Mouse (Mus musculus): ENCODE measurements at regions not wholly inside any gene's neighbourhood (a gene's known extent, or its start where the extent isn't known, plus 50 kb on each side); places are given as distances from the start of the nearest gene placed in this dataset.

GRCm38 (mm10) chr9:41914611-41915010 is 209.5 kb downstream of the Sorl1 start:
- Histone ChIP-seq H3K9ac (replicated peaks) (no peak overlapping the region), H3K4me2 (no peak overlapping the region), H3K9me3 (no peaks in the 10 kb centered on the region), H3K27me3 (no peaks in the 10 kb centered on the region), H3K27ac (no peak overlapping the region), H3K4me1 (replicated peaks) (peaks cover 27% of the 10 kb centered on the region), H3K36me3 (no peaks in the 10 kb centered on the region), H3K4me3 (replicated peaks) (no peak overlapping the region)
- no peak for ATAC-seq (ENCODE audit: insufficient number of reproducible peaks, insufficient read depth, low FRiP score, low TSS enrichment, low read depth)
- WGBS: 93% methylated on average over 6 of the region's 6 CpGs

- no peaks in the 10 kb centered on the region for H3K27me3 ChIP-seq
- WGBS: 76% methylated on average over 3 of the region's 3 CpGs
- no peak for ATAC-seq (ENCODE audit: insufficient number of reproducible peaks, insufficient read depth, low FRiP score, low TSS enrichment, low read depth)
- no peaks in the 10 kb centered on the region for H3K9me3 ChIP-seq
- no peak overlapping the region for H3K9ac ChIP-seq (replicated peaks)
- no peak overlapping the region for H3K4me2 ChIP-seq
- H3K27ac ChIP-seq: 0 out of 2 replicates have a peak overlapping the region, but pooled peaks have one; percentile 18
- H3K36me3 ChIP-seq: no peaks in the 10 kb centered on the region
- H3K4me1 ChIP-seq (replicated peaks): peaks cover 20% of the 10 kb centered on the region
- H3K4me3 ChIP-seq (replicated peaks): no peak overlapping the region
These were observed 210.2 kb downstream of the Sorl1 start for GRCm38 (mm10) chr9:41913911-41914310.

- Histone ChIP-seq H3K27ac (peak overlapping the region; percentile 88), H3K4me3 (replicated peaks) (no peak overlapping the region), H3K9ac (replicated peaks) (no peak overlapping the region), H3K4me1 (replicated peaks) (peaks cover 7% of the 10 kb centered on the region; the same call in 1 of the 2 replicates), H3K27me3 (no peaks in the 10 kb centered on the region), H3K36me3 (no peaks in the 10 kb centered on the region), H3K9me3 (no peaks in the 10 kb centered on the region), H3K4me2 (no peak overlapping the region)
- 30% methylated on average over 5 of the region's 5 CpGs for WGBS
- ATAC-seq (ENCODE audit: insufficient number of reproducible peaks, insufficient read depth, low FRiP score, low TSS enrichment, low read depth): peak; percentile 71; the same call in 1 of the 2 replicates
These were observed 211.6 kb downstream of the Sorl1 start for GRCm38 (mm10) chr9:41912482-41912881.

- no peaks in the 10 kb centered on the region for H3K36me3 ChIP-seq
- H3K27ac ChIP-seq: peak overlapping the region; percentile 88
- WGBS: 30% methylated on average over 8 of the region's 8 CpGs
- H3K4me1 ChIP-seq (replicated peaks): peaks cover 29% of the 10 kb centered on the region
- no peak overlapping the region for H3K9ac ChIP-seq (replicated peaks)
- H3K4me3 ChIP-seq (replicated peaks): no peak overlapping the region
- H3K27me3 ChIP-seq: no peaks in the 10 kb centered on the region
- ATAC-seq (ENCODE audit: insufficient number of reproducible peaks, insufficient read depth, low FRiP score, low TSS enrichment, low read depth): peak; percentile 20; the same call in 1 of the 2 replicates
- H3K9me3 ChIP-seq: no peaks in the 10 kb centered on the region
- H3K4me2 ChIP-seq: peak overlapping the region; percentile 0; the same call in 1 of the 2 replicates
These were observed 223.5 kb downstream of the Sorl1 start for GRCm38 (mm10) chr9:41900606-41900974.

DNA sequence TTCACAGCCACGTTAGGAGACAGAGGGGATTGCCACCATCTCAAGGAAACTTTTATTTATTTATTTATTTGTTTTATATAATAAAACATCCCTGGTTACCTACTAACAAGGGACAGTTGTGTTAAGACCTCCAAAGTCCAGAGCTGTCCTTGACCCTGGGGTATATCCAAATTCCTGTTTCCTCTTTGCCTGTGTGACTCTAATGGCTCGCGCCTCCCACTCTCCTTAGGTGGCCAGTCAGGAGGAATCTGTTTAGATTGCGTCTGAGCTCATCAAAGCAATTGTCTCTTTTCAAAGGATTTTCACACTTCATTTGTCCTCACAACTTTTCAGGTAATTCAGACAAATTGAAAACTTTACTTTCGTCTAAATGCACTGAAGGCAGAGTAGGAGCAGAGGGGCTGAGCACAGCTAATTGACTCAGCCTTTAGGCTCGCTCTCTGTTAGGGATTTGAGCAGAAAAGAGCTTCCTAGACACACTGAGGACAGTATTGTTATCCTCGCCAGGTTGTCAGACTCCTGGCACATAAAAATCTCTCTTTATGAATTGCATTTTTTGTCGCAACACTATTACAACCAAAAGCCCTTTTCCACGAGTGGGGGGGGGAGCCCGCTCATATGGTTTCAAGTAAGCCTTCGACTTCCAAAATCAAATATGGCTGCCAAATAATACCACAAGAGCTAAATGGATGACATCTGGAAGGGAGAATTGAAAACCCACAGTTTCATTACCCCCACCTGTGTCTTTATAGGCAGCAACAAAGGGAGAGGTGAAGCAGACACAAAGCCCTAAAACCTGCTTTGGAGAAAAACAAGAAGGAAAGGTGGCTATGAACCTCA is 224.1 kb downstream of the Sorl1 start:
- Histone ChIP-seq H3K27ac (peak overlapping the region; percentile 88), H3K9ac (replicated peaks) (no peak overlapping the region), H3K4me1 (replicated peaks) (peaks cover 29% of the 10 kb centered on the region), H3K36me3 (no peaks in the 10 kb centered on the region), H3K9me3 (no peaks in the 10 kb centered on the region), H3K27me3 (no peaks in the 10 kb centered on the region), H3K4me2 (peak overlapping the region; percentile 0; the same call in 1 of the 2 replicates), H3K4me3 (replicated peaks) (no peak overlapping the region)
- WGBS: 37% methylated on average over 11 of the region's 11 CpGs
- peak; percentile 47; the same call in 1 of the 2 replicates for ATAC-seq (ENCODE audit: insufficient number of reproducible peaks, insufficient read depth, low FRiP score, low TSS enrichment, low read depth)

- Histone ChIP-seq H3K4me2 (no peak overlapping the region), H3K9ac (replicated peaks) (no peak overlapping the region), H3K4me1 (replicated peaks) (peaks cover 50% of the 10 kb centered on the region), H3K27ac (no peak overlapping the region), H3K4me3 (replicated peaks) (no peak overlapping the region), H3K36me3 (no peaks in the 10 kb centered on the region), H3K27me3 (no peaks in the 10 kb centered on the region), H3K9me3 (no peaks in the 10 kb centered on the region)
- no peak for ATAC-seq (ENCODE audit: insufficient number of reproducible peaks, insufficient read depth, low FRiP score, low TSS enrichment, low read depth)
- WGBS: 75% methylated on average over 5 of the region's 5 CpGs
These were observed 229.0 kb downstream of the Sorl1 start for GRCm38 (mm10) chr9:41895106-41895505.

GRCm38 (mm10) chr9:41892841-41893240 is 231.3 kb downstream of the Sorl1 start:
- 48% methylated on average over 3 of the region's 3 CpGs for WGBS
- Histone ChIP-seq H3K4me3 (replicated peaks) (no peak overlapping the region), H3K27me3 (no peaks in the 10 kb centered on the region), H3K27ac (peak overlapping the region; percentile 56; the same call in 1 of the 2 replicates), H3K9me3 (no peaks in the 10 kb centered on the region), H3K36me3 (no peaks in the 10 kb centered on the region), H3K4me2 (no peak overlapping the region), H3K4me1 (replicated peaks) (peaks cover 49% of the 10 kb centered on the region), H3K9ac (replicated peaks) (no peak overlapping the region)
- ATAC-seq (ENCODE audit: insufficient number of reproducible peaks, insufficient read depth, low FRiP score, low TSS enrichment, low read depth): no peak

DNA sequence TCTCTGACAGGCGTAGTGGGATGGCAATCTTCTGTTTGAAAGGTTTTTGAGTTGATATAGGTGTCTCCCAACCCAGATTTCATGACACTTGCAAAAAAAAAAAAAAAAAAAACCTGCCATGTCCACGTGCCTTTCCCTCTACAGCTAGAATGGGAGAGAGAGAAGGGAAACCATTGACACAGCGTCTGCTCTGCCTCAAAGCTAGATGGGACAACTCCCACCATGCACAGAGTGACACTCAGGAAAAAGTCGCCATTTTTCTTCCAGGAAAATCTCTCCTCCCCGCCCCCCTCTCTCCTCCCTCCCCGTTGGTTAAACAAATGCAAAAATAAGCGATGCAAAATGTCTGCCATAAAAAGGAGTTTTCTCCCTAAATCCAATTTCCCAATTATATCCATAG is 232.9 kb downstream of the Sorl1 start:
- H3K4me2 ChIP-seq: peak overlapping the region; percentile 60
- H3K9ac ChIP-seq (replicated peaks): peak overlapping the region; percentile 56; the same call in 1 of the 2 replicates
- H3K4me3 ChIP-seq (replicated peaks): no peak overlapping the region
- H3K27me3 ChIP-seq: no peaks in the 10 kb centered on the region
- ATAC-seq (ENCODE audit: insufficient number of reproducible peaks, insufficient read depth, low FRiP score, low TSS enrichment, low read depth): no peak
- peaks cover 46% of the 10 kb centered on the region for H3K4me1 ChIP-seq (replicated peaks)
- H3K27ac ChIP-seq: peak overlapping the region; percentile 99
- no peaks in the 10 kb centered on the region for H3K36me3 ChIP-seq
- no peaks in the 10 kb centered on the region for H3K9me3 ChIP-seq
- 47% methylated on average over 7 of the region's 7 CpGs for WGBS

DNA sequence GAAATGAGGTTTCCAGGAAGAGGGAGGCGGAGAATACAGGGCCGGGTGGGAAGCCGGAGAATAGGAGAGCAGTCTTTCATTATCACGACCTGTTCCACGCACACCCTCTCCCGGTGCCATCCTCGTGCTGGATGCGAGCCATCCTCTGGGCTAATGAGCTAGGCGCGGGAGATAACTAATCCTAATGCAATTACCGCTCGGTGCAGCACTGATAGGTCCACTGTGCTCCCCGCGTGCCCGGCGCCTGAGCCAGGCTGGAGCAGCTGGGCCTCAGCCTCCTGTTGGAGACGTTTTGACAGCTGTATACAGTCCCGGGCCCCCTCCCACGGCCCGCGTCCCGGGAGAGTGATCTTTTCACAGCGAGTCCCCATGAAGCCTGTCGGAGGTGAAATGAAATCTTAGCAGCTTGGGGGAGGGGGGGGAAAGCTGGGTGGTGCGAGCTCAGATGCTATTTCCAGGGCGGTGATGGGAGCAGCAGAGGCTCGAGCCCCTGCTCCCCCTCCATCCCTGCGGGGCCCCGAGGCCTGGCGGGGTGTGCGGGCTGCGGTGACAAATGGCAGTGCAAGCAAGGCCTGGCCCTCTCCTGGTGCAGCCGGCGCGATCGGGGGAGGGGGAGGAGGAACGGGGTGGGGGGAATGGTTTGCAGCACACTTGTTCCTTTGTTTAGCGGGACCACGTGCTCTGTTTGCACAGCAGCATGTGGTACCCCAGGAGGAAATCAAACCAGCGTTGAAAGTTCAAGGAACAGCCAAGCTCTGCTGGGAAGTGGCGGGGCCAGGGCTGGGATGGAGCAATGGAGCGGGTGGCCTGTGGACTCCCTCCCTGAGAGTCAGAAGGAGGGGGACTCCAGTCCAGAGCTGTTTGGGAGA is 233.6 kb downstream of the Sorl1 start:
- Histone ChIP-seq H3K4me1 (replicated peaks) (peaks cover 46% of the 10 kb centered on the region), H3K27me3 (no peaks in the 10 kb centered on the region), H3K9me3 (no peaks in the 10 kb centered on the region), H3K9ac (replicated peaks) (peak overlapping the region; percentile 56), H3K27ac (peak overlapping the region; percentile 99), H3K4me3 (replicated peaks) (peak overlapping the region; percentile 33), H3K4me2 (peak overlapping the region; percentile 60), H3K36me3 (no peaks in the 10 kb centered on the region)
- peak; percentile 97 for ATAC-seq (ENCODE audit: insufficient number of reproducible peaks, insufficient read depth, low FRiP score, low TSS enrichment, low read depth)
- 2% methylated on average over 40 of the region's 42 CpGs for WGBS

- Histone ChIP-seq H3K4me3 (replicated peaks) (peak overlapping the region; percentile 33), H3K4me1 (replicated peaks) (peaks cover 46% of the 10 kb centered on the region), H3K27ac (peak overlapping the region; percentile 99), H3K27me3 (no peaks in the 10 kb centered on the region), H3K9ac (replicated peaks) (peak overlapping the region; percentile 56), H3K4me2 (peak overlapping the region; percentile 60), H3K9me3 (no peaks in the 10 kb centered on the region), H3K36me3 (no peaks in the 10 kb centered on the region)
- 38% methylated on average over 12 of the region's 12 CpGs for WGBS
- peak; percentile 60 for ATAC-seq (ENCODE audit: insufficient number of reproducible peaks, insufficient read depth, low FRiP score, low TSS enrichment, low read depth)
These were observed 234.4 kb downstream of the Sorl1 start for GRCm38 (mm10) chr9:41889568-41890272.
